Comparison of ENCODE assay signal across 9 mouse cellular contexts in genomic region chr2:167957539-167957938, GRCm38 (mm10). TPM values are rescaled to one million over a fixed set of nuclear protein-coding genes. Genes with fewer than 3 reads are reported as not detected.
A peak's percentile ranks its signal among the peaks of the same experiment; 100 is the strongest.
DNase-seq lines count a peak whose midpoint lies in the region; ATAC-seq and TF ChIP-seq lines count a peak whose summit lies in the region.
"Had no signal": no experiment of that assay in that cellular context is flagged by ENCODE, and none has a peak within 500 bp of the region (broad histone marks: within the 10 kb centered on the region; RNA-seq: fewer than 3 reads in every experiment).

No protein-coding gene starts in this region.

- no peak for DNase-seq in hindbrain, postnatal 0 days (ENCODE audit: low spot score)
- no peak for DNase-seq in lung, postnatal 0 days (ENCODE audit: low spot score)
- no peak for DNase-seq in lung, adult 18-20 months
- no peak for DNase-seq in stomach, postnatal 0 days (ENCODE audit: low spot score)
- DNase-seq in frontal cortex, postnatal 14 days (ENCODE audit: low spot score in 2 of 2) = no peak
- DNase-seq: embryo, embryonic 11 days; layer of hippocampus, adult 9-11 months had no signal

- H3K4me2 ChIP-seq in hindbrain, postnatal 0 days (ENCODE audit: low read depth, low read length) = no peak overlapping the region
- H3K4me2 ChIP-seq in hindbrain, embryonic 16.5 days (ENCODE audit: low read length) = no peak overlapping the region
- H3K4me2 ChIP-seq in lung, postnatal 0 days (replicated peaks; ENCODE audit: low read depth, low read length) = no peak overlapping the region
- no peak overlapping the region for H3K4me2 ChIP-seq in stomach, postnatal 0 days (replicated peaks; ENCODE audit: low read depth)

- peaks cover 9% of the 10 kb centered on the region; the same call in 1 of the 2 replicates for H3K4me1 ChIP-seq in hindbrain, postnatal 0 days (ENCODE audit: insufficient read depth, low read length)
- H3K4me1 ChIP-seq in hindbrain, embryonic 16.5 days (ENCODE audit: control insufficient read depth, insufficient read depth, low read depth, low read length) = peaks cover 21% of the 10 kb centered on the region
- H3K4me1 ChIP-seq in lung, postnatal 0 days (ENCODE audit: insufficient read depth, low read depth, low read length) = peaks cover 32% of the 10 kb centered on the region; the same call in 1 of the 2 replicates
- peaks cover 6% of the 10 kb centered on the region for H3K4me1 ChIP-seq in stomach, postnatal 0 days (replicated peaks; ENCODE audit: control insufficient read depth, insufficient read depth)

- no peak overlapping the region for H3K4me3 ChIP-seq in hindbrain, postnatal 0 days (ENCODE audit: low read length)
- no peak overlapping the region for H3K4me3 ChIP-seq in hindbrain, embryonic 16.5 days (ENCODE audit: low read length)
- no peak overlapping the region for H3K4me3 ChIP-seq in lung, postnatal 0 days (ENCODE audit: low read depth, low read length)
- H3K4me3 ChIP-seq in stomach, postnatal 0 days (ENCODE audit: low read depth, low read length) = no peak overlapping the region

- no peaks in the 10 kb centered on the region for H3K36me3 ChIP-seq in hindbrain, postnatal 0 days (ENCODE audit: insufficient read depth, low read length)
- H3K36me3 ChIP-seq in hindbrain, embryonic 16.5 days (ENCODE audit: control insufficient read depth, insufficient read depth, low read length) = no peaks in the 10 kb centered on the region
- H3K36me3 ChIP-seq in lung, postnatal 0 days (ENCODE audit: insufficient read depth, low read length) = no peaks in the 10 kb centered on the region
- no peaks in the 10 kb centered on the region for H3K36me3 ChIP-seq in stomach, postnatal 0 days (ENCODE audit: control insufficient read depth, insufficient read depth, low read length)

- no peak overlapping the region for H3K27ac ChIP-seq in hindbrain, postnatal 0 days
- H3K27ac ChIP-seq in hindbrain, embryonic 16.5 days (ENCODE audit: low read depth, low read length) = no peak overlapping the region
- H3K27ac ChIP-seq in lung, postnatal 0 days (ENCODE audit: low read length) = no peak overlapping the region
- H3K27ac ChIP-seq in stomach, postnatal 0 days (replicated peaks) = no peak overlapping the region

- H3K9ac ChIP-seq in hindbrain, postnatal 0 days (replicated peaks; ENCODE audit: low read length) = no peak overlapping the region
- no peak overlapping the region for H3K9ac ChIP-seq in hindbrain, embryonic 16.5 days (ENCODE audit: low read depth, low read length)
- H3K9ac ChIP-seq in lung, postnatal 0 days (replicated peaks; ENCODE audit: low read depth) = no peak overlapping the region
- no peak overlapping the region for H3K9ac ChIP-seq in stomach, postnatal 0 days (ENCODE audit: low read length)

- no peaks in the 10 kb centered on the region for H3K27me3 ChIP-seq in hindbrain, postnatal 0 days (ENCODE audit: insufficient read depth, low read length)
- no peaks in the 10 kb centered on the region for H3K27me3 ChIP-seq in hindbrain, embryonic 16.5 days (replicated peaks; ENCODE audit: control insufficient read depth, insufficient read depth, low read length)
- no peaks in the 10 kb centered on the region for H3K27me3 ChIP-seq in lung, postnatal 0 days (replicated peaks; ENCODE audit: insufficient read depth, low read length)
- H3K27me3 ChIP-seq in stomach, postnatal 0 days (ENCODE audit: control insufficient read depth, insufficient read depth, low read length) = no peaks in the 10 kb centered on the region

- TF ChIP-seq CTCF in hindbrain, postnatal 0 days (IDR thresholded peaks at IDR 0.05; ENCODE audit: low read depth) = peak; percentile 44
- peak; percentile 68 for TF ChIP-seq CTCF in lung, postnatal 0 days (IDR thresholded peaks at IDR 0.05)
- peak; percentile 67 for TF ChIP-seq CTCF in stomach, postnatal 0 days (IDR thresholded peaks at IDR 0.05; ENCODE audit: low read depth)

- no peaks in the 10 kb centered on the region for H3K9me3 ChIP-seq in hindbrain, postnatal 0 days (ENCODE audit: low read length)
- H3K9me3 ChIP-seq in hindbrain, embryonic 16.5 days (ENCODE audit: control insufficient read depth, low read length) = no peaks in the 10 kb centered on the region
- no peaks in the 10 kb centered on the region for H3K9me3 ChIP-seq in lung, postnatal 0 days (ENCODE audit: low read length)
- no peaks in the 10 kb centered on the region for H3K9me3 ChIP-seq in stomach, postnatal 0 days (ENCODE audit: control insufficient read depth, low read length)

- no peak for ATAC-seq in hindbrain, postnatal 0 days
- no peak for ATAC-seq in hindbrain, embryonic 16.5 days
- no peak for ATAC-seq in lung, postnatal 0 days
- 0 out of 2 replicates have a peak, but pooled peaks have one; percentile 23 for ATAC-seq in common myeloid progenitor, adult 5-6 weeks (replicated peaks; ENCODE audit: low read depth, poor library complexity, severe bottlenecking)
- ATAC-seq in stomach, postnatal 0 days (ENCODE audit: low FRiP score, low TSS enrichment) = no peak

- WGBS in hindbrain, postnatal 0 days = 88% methylated on average over 1 of the region's 1 CpGs
- 97% methylated on average over 1 of the region's 1 CpGs for WGBS in hindbrain, embryonic 16.5 days
- 91% methylated on average over 1 of the region's 1 CpGs for WGBS in lung, postnatal 0 days
- WGBS in stomach, postnatal 0 days = 84% methylated on average over 1 of the region's 1 CpGs

- no peak for TF ChIP-seq EP300 in lung, postnatal 0 days (IDR thresholded peaks at IDR 0.05)
- no peak for TF ChIP-seq EP300 in stomach, postnatal 0 days (optimal IDR thresholded peaks at IDR 0.05)

RNA-seq across cellular contexts. Expression of gene Ptpn1, which starts 25.7 kb away (rescaled TPM):
- 35.7 and 39.2 TPM in 2 replicates for total RNA-seq in hindbrain, postnatal 0 days (2014; rRNA removed)
- 60.0 and 60.1 TPM in 2 replicates for polyA plus RNA-seq in hindbrain, postnatal 0 days (2015; fragmentation: Nextera tagmentation; extraction: Ambion mirVana)
- polyA plus RNA-seq in hindbrain, embryonic 16.5 days (2015; fragmentation: Nextera tagmentation; extraction: Ambion mirVana) = 64.8 and 69.2 TPM in 2 replicates
- 81.2 and 94.5 TPM in 2 replicates for polyA plus RNA-seq in lung, postnatal 0 days (2015; fragmentation: Nextera tagmentation; extraction: Ambion mirVana)
- 33.2 and 63.6 TPM in 2 replicates for total RNA-seq in common myeloid progenitor, adult 5-6 weeks (2017)
- polyA plus RNA-seq in stomach, postnatal 0 days (2015; fragmentation: Nextera tagmentation; extraction: Ambion mirVana) = 51.1 and 51.3 TPM in 2 replicates

RNA-seq across cellular contexts. Expression of gene Ripor3, which starts 52.9 kb away (rescaled TPM):
- 0.25 and 1.0 TPM in 2 replicates for total RNA-seq in hindbrain, postnatal 0 days (2014; rRNA removed)
- 0.45 TPM in 2 replicates for polyA plus RNA-seq in hindbrain, postnatal 0 days (2015; fragmentation: Nextera tagmentation; extraction: Ambion mirVana)
- polyA plus RNA-seq in hindbrain, embryonic 16.5 days (2015; fragmentation: Nextera tagmentation; extraction: Ambion mirVana) = 0.19 and 0.70 TPM in 2 replicates
- 1.00 and 1.1 TPM in 2 replicates for polyA plus RNA-seq in lung, postnatal 0 days (2015; fragmentation: Nextera tagmentation; extraction: Ambion mirVana)
- total RNA-seq in common myeloid progenitor, adult 5-6 weeks (2017) = 0.09 TPM in 1 of 2 replicates, not detected in the other
- polyA plus RNA-seq in stomach, postnatal 0 days (2015; fragmentation: Nextera tagmentation; extraction: Ambion mirVana) = 3.0 and 3.2 TPM in 2 replicates
